Mouse (Mus musculus) CD4-positive, CD25-positive, alpha-beta regulatory T cell, adult 4 months (primary cell): ENCODE data around the gene Prkag2. TPM values are rescaled to one million over a fixed set of nuclear protein-coding genes. Genes with fewer than 3 reads are reported as not detected.

Source experiments
- ATAC-seq: one replicate; pipeline ENCODE4 v1.8.0; 2017
- polyA plus RNA-seq, 2 experiments: library from polyadenylated mRNA; unstranded; fragments of 100-300 nt; shearing (Covaris generic); gene quantifications; one replicate each; pipeline ENCODE4 v1.2.1; 2017

Prkag2 gene
- polyA plus RNA-seq: 10 to 100 TPM; 22.7 to 26.9 TPM

DNA sequence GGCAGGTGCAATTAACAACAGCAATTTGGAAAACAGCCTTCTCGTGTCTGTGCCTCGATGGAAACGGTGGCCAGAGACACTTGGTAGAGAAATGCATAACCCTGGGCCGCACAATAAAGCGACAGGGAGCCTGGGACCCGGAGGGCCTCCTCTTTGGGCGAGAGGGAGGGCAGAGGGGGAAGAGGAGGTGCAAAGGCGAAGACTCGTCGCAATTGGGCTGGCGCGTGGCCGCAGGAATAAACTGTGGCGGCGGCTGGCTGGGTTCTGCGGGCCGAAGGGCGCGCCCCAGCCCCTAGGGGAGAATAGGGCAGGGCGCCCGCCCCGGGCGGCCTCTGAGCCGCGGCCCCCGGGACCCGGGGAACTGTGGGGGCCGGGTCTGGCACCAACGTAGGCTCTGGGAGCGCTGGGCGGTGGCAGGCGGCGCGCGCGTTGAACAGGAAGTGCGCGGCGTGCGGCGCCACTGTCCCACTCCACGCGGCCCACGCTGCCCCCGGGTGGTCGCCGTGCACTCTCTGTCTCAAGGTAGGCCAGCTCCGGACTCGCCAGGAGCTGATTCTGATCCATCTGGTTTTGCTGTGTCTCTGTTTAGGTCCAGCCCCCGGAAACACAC, at the start of gene Prkag2:
Gene Prkag2 (minus strand): TSS at position 127 of the 610 bp plus-strand sequence.
- ATAC-seq: peak; percentile 74

DNA sequence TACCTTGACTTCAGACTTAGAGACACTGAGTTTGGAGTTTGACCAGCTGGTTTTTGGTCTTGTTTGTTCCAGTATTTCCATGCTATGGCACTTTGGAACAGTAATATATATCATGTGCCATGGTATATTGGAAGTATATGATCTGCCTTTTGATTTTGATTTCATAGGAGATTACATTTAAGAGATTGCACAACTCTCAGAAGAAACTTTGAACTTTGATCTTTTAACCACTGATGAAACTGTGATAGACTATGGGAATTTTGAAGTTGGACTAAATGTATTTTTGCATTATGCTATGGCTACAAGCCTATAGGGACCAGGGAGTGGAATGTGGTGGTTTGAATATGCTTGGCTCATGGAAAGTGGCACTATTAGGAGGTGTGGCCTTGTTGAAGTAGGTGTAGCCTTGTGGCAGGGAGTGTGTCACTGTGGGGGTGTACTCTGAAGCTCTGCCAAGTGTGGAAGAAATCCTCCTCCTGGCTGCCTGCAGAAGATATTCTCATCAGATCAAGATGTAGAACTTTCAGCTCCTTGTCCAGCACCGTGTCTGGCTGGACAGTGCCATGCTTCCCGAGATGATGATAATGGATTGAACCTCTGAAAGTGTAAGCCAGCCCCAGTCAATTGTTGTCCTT, 49.0 kb upstream of the Prkag2 start:
- ATAC-seq: no peak

DNA sequence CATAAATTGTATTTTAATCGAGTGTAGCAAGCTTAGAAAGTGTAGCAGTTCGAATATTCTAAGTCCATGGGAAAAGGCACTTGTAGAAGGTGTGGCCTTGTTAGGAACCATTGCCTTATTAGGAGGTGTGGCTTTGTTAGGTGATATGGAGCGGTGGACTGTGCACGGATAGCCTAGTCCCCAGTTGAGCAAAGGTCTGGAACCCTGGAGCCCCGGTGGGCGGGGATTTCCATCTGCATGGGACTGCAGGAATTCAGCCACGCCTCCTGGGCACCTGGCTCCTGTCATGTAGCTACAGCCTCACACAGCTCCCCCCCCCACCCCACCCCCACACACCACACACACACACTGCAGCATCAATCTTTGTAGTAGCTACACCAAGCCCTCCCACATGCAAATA, 46.3 kb upstream of the Prkag2 start:
- ATAC-seq: no peak

DNA sequence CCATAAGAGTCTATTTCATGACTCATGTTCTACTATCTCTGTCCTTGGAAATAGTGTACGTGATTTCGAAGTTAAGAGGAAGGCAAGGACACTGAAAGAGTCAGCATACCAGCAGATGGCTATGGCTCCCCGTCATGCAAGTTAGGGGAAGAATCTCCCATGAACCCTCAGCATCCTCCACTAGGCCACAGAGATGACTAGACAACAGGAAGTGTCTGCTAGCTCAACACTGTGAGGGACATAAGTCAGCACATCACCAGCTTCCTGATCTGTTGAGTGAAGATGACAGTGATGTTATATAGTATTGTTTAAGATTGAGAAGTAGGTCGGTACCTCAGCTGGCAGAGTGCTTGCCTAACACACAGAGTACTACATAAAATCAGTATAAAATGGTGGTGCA, 27.4 kb upstream of the Prkag2 start:
- peak; percentile 62 for ATAC-seq

DNA sequence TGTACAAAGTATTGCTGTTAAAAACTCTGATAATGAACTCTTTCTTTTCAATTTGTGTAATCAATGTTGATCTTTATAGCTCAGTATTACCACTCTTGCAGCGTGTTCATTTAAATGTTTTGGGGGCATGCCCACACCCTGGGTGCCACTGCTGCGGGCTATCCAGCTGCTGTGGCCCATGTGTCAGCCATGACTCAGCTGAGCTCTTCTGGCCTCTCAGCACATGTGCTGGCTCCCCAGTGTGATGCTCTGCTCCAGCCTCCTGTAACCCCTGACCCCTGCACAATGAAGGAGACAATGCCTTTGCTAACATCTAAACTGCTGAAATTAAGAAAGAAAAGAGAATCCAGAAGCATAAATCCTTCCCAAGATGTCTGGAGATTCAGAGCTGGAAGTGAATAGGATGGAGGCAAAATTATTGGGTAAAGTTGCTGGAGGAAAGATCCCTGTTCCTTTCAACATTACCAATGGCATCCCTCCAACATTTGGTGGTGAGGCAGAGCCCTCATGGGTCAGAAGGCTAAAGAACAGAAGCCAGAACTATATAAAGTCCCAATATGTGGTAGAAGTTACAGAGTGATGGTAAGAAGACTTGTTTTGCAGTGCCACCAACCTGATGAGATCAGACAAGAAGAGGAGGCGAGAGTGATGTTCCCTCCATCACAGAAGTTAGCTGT, 25.6 kb upstream of the Prkag2 start:
- no peak for ATAC-seq

DNA sequence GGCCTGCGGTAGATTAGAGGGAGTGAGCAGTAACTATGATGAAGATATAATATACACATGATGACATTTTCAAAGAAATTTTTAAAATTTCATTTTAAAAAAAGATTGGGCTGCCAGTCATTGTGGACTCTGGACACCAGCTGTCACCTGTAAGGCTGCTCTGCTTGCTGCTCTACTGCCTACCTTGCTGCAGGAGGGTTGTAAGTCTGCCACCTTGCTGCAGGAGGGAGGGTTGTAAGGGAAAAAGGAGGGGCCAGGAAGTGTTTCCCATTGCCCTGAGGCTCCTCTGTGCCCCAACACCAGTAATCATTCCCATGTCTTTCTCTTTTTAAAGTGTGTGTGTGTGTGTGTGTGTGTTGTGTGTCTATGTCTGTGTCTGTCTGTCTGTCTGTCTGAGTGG, 22.1 kb upstream of the Prkag2 start:
- no peak for ATAC-seq

DNA sequence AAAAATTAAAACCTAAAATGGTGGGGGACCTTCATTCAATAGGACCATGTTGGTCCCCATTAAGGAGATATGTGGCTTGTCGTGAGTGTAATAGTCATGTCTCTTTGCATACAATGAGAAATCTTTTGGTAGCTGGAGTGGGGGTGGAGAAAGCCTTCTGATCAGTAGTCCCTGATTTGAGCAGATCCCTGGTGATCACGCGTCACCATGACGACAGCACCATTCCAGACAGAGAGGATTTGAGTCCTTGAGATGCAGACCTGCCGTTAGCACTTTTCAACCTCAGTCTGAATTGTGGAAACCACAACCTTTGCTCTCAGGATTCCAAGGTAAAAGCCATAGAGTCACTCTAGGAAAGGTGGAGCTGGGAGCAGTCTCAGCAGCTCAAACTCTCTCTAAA, 18.7 kb upstream of the Prkag2 start:
- no peak for ATAC-seq

DNA sequence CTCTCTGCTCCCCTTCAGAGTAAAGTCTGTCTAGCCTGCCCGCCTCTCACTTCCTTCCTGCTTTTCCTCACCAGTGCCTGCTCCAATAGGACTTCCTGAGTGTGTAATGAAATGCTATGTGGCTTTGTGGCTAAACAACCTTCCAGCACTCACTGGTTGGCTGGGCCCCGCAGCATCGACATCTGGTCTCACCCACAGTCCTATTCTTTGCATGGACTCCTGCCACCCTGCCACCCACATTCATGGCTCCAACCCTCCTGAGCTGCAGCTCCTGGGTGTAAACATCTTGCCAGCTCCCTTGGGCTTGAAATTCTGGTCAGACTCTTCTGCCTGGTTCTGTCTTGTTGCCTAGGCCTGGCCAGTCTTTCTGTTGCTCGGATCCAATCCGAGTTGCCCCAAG, 15.6 kb upstream of the Prkag2 start:
- no peak for ATAC-seq

DNA sequence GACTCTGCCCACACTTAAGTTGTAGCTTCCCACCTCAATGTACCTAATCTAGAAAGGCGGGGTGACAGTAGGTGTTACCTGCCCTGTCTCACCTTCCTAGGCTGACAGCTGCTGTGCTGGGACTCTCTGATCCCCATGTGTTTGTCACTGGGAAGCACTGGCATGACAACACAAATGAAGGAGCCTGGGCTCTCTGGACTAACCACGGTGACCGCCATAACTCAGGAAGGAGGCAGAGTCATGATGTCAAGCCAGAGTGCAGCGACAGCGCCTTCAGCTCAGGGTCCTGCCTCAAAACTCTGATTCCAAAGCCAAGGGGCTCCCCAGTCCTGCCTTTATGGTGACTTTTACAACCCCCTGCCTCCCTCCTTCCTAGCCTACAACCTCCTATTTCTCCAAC, 14.8 kb upstream of the Prkag2 start:
- no peak for ATAC-seq

DNA sequence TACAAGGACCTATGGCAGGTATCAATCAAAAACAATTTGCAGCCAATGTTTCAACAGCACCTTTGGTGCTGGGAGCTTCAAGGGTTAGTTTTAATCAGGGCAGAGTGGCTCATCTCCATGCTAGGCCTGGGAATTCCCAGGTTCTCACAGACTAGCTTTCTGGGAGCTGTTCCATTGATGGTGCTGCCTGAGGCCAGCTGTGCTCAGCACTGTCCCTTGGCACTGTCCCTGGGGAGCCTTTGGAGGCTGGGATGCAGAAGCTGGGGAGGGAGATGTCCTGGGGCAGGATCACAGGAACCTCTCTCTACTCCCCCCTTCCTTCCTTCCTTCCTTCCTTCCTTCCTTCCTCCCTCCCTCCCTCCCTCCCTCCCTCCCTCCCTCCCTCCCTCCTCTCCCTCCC, 13.7 kb upstream of the Prkag2 start:
- no peak for ATAC-seq

DNA sequence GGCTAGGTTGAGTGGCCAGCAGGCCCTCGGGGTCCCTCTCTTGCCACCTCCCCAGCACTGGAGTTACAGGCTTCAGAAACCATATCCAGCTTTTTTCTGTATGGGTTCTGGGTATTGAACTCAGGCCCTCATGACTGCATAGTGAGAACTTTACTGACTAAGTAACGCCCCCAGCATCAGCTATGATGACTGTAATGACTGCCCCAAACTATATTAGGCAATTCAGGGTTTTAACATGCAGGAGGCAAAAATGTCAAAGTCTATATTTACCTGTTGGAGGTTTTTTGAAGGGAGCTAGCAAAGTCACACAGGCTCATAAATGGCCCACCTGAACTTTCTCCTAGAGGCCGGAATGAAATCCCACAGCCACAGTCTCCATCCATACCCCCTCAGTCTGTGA, 9.9 kb upstream of the Prkag2 start:
- ATAC-seq: no peak

DNA sequence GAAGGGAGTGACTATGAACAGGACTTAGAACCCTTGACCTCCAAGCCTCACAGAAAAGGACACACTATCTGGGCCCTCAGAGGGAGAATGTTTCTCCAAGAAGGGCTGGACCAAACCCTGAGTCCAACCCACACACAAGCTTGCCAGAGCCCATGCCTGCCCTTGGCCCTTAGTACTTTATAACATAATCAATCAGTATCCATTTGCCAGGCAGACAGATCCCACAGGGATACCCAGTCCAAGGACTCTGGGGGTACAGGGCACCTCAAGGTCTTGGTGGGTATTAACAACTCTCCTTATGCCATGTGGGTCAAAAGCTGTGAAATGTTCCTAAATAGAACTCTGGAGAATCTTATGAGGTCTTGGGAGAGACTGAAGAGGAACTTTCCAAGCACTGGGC, 5.3 kb upstream of the Prkag2 start:
- no peak for ATAC-seq

DNA sequence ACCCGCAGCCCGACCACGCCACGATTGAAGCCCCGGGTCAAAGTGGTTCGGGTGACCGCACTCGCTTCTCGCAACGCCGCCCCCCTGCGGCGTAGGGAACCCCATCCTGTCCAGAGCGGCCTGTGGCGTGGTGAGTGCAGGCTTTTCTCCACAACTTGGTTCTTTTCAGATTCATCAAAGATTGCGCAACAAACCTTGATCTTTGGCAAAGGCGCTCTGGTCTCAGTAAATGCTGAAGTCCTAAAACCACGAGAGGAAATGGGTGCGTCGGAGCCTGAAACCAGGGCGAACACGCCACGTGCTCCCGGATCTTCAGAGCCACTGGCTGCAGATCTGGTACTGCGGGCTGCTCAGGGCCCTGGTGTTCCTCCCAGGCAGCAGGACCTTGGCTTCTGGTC, 683 bp upstream of the Prkag2 start:
- peak; percentile 52 for ATAC-seq

DNA sequence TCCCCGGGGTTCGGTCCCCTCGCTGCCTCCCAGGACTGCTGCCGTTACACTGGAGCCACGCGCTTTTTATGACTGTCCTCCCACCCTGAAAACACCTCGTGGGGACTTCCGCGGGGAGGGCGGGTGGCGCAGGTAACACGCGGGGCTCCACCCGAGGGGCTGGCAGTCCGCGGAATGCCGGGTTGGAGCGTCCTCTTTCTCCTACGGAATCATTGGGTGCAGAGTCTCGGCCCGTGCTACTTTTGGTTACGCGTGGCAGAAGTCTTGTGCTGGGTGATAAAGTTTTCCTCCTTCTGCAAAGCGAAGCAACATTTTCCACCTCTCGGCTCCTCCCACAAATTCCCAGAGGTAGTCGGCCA, 306 bp downstream of the Prkag2 start:
- ATAC-seq: peak; percentile 22

DNA sequence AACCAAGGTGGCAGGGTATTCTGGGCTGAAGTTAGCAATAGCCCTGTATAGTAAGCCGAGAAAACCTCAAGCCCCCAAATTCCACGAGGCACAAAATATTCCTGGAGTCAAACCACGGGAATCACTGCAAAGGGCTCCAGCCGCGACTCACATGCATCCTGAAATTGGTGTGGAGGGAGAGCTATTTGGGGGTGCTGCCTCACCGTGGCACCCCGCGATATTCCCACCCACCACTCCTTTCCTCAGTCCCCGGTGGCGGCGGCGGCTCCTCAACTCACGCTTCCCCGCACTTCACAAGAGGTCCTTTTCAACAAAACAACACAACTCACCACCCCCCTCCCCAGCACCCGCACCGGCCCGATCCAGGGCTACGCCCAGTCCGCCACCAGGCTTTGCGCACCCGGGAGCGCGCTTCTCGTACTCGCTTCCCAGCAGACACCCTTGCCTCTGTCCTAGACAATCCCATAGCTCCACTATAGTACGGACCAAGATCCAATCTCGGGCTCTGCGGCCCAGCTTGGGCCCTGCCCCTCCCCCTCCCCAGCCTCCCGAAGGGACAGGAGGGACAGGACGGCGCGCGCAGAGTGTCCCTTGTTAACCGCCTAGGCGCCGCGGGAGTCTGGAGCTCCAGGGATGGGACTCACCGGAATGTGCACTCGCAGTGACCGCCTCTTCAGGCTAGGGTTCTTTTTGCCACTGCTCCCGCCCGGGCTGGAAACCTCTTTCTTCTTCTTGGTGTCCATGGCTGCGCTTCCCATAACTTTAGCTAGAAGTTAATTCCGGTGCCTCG, 880 bp downstream of the Prkag2 start:
- ATAC-seq: no peak

DNA sequence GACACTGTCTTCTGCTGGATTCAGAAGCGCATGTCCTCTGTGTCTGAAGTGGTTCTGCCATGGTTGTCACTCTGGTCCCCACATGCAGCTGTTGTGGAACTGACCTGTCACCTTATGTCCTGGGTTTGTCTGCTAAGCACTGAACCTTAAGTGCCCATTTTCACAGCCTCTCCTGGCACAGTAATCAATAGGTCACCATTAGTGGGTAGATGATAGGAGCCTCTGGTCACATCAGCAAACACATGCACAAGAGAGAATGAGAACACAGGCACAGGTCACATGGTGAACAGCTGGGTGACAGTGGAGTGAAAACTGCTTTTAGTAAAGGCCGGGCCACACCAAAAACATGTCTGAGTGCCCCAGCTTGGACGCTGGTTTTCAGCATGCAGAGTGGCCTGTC, 2.6 kb downstream of the Prkag2 start:
- ATAC-seq: no peak

DNA sequence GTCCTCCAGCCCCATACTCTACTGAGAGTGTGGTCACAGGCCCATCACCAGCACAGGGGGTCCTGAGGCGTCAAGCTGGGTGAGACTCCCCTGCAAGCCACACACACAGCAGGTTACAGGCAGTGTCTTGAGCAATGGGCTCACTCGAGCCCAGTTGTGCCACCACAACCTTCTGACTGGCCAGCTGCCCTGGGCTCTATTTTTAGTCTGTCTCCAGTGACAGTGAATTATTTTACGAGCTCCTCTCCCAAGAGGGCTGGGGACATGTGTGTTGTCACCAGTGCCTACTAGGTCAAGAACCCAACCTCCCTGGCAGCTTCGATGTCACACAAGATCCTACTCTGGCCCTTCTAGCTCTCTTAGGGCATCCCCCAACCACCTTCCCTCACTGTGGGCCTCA, 4.0 kb downstream of the Prkag2 start:
- ATAC-seq: no peak

DNA sequence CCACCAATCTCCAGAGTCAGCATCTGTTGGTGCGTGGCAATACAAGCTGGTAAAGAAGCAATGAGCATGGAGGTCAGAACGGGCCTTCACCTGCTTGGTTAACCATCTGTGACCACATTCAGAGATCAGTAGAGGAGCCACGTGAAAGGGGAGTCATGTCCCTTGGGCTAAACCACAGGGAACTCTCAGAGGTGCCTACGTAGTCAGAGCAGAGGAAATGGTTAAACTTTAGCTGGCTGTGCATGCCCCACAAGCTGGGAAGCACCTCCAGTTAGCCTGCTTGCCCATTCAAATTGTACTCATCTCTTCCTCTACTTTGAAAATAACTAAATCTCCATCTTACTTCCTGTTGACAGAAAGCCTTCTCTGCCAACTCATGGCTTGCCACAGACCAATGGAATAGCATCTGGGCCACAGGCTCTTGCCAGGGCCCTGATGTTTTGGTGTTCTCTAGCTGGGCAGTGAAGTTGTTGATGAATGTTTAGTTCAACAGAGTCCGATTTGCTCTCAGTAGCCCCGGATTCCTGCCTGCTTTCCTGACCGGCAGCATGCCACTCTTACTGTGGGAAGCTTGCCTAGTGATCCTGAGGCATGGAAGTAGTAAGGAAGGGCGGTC, 7.7 kb downstream of the Prkag2 start:
- ATAC-seq: peak; percentile 61

DNA sequence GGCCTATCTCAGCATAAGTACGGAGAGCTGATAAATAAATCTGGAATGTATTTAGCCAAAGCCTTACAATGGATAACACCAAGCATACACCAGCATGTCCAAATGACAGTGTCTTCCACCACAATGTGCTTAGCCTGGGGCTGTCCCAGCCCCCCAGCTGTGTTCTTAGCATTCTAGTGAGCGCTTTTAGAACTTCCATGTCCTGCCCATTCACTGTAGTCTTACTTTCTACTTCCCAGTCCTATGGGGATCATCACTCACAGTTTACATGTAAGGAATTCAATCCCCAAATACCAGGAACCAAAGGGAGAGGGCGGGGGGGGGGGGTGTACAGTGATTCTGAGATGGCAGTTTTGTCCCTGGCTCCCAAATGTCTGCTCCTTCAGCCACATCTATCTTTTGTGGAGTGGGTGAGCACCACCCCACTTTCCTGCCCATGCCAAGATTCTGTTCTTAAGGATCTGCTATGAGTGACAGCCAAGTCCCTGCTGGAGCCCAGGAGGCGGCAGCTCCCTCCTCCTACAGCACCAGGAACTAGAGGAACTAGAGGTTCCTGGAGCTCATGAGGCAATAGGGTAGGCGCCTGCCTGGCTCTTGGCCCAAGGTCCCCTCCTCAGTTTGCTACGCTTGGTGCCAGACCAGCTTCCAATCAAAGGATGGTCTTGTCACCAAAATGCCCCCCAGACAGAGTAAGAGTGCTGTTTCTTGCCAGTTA, 11.0 kb downstream of the Prkag2 start:
- ATAC-seq: no peak

DNA sequence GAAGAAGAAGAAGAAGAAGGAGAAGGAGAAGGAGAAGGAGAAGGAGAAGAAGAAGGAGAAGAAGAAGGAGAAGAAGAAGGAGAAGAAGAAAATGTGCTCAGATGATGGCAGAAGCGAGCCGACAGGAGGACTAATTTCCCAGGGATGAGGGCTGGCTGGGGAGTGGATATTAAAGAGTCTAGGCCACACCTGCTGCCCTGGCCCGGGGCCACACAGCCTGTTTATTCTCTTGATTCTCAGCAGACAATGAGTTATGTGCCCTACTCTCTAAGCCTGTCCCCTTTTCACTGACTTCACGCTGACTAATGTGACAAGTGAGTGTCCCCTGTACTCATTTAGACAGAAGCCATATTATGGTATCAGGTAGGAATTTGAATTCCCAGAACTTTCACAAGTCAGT, 11.8 kb downstream of the Prkag2 start:
- no peak for ATAC-seq

DNA sequence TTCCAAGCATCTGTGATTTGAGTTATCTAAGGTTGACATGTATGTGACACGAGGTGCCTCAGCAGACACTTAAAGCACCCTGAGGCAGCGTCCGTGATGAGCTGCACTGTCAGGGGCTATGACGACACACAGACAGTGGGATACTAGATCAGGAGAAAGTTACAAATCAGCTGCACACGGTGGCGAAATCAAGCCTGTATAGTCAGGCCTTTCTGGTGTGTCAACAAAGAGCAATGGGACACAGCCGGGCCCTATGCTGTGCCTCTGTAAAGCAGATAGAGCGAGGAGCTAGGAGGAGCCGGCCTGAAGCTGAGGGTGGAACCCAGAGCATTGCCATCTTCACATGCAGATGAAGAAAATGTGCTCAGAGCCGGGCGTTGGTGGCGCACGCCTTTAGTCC, 12.3 kb downstream of the Prkag2 start:
- ATAC-seq: no peak

DNA sequence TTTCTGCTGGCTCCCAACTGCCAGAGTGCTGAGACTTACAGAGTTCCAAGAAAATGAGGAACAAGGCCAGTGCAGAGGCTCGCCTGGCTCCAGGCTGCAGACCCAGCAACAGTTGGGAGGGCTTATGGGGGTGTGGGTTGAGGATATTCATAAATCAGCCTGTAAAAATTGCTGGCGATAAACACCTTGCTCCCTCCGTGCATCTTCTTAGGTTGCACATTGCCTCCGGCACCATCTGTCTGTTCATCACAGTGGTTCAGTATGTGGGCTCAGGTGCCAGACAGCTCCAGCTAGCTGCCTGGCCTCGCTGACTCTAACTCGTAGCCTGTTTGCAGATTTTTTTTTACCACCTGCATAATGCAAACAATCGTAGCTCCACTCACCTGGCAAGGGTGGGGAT, 13.4 kb downstream of the Prkag2 start:
- ATAC-seq: no peak

DNA sequence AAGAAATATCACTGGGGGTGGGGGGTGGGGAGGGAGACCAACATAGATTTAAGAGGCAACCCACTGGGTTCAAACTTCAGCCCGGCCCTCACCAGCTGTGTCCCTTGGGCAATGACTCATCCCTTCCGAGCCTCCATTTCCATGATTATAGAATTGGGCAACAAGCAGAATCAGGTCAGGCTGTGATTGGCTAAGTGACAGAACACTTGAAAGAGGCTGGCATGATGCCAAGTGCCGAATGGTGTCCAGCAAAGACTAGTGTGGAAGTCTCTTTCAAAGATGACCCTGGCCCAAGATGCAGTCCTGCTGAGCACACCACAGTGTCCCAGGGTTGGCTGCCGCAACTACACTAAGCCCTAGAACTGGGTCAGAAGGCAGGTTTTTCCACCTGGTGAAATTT, 14.2 kb downstream of the Prkag2 start:
- ATAC-seq: no peak
